Mouse (Mus musculus) layer of hippocampus, adult 18-20 months (tissue): ENCODE measurements around the gene Acad12. TPM values are rescaled to one million over a fixed set of nuclear protein-coding genes. Genes with fewer than 3 reads are reported as not detected.

Experiments used
- DNase-seq, 2 experiments: peaks; one replicate each; pipeline ENCODE4 v3.0.0; 2022; ENCODE audit warnings: low spot score in 2 of 2
- total RNA-seq, 2 experiments: library from RNA; stranded (reverse); gene quantifications; 2 replicates each; pipeline ENCODE4 v1.2.3; 2021

The Acad12 gene
- total RNA-seq, 2 experiments from 2014 or later: 6.1 to 6.8 TPM

DNA sequence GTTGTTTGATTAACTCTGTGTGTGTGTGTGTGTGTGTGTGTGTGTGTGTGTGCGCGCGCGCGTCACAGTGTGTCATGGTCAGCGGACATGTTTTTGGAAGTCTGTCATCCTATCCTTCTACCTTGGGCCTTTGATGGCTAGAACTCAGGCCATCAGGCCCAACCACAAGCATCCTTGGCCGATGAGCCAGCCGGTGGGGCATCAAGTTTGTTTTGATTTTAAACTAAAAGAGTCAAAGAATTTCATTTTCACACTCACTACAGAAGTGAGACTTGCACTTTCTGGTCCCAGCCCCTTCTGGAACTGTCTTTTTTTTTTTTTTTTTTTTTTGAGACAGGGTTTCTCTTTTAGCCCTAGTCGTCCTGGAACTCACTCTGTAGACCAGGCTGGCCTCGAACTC is 33.7 kb downstream of the Acad12 start:
- DNase-seq: no peak

DNA sequence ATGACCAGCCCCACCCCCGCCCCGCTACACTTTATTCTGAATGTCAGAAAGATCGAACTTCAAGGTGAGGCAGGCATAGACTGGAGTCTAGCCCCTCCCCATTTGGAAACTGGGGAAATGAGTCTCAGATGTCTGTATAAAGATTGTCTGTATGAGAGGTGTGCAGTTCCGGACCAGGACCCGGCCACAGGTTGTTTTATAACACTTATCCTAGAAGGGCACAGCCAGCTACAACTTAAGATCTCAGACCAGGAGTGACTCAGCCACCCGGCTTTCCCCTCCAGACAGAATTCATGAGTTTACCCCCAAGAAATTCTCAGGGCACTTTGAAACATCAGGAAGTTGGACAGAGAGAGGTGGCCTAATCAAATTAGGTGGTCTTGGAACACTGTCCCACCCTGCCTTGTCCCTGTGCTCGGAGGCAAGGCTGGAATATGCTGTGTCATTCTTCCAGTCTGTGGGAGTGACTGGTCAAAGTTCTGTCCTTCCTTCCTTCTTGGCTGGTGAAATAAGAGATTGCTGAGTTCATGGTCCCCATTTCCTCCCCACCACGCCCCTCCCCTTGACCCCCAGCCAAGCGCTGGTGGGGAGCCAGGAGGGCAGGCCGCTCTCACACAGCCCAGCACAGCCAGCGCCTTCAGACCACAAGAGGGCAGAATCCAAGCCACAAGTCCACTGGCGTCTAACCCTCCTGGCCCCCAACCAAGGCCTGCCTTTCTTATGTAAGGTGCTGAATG is 34.8 kb downstream of the Acad12 start:
- DNase-seq: peak; percentile 31 to 57

- no peak for DNase-seq
These were observed 36.8 kb downstream of the Acad12 start for GRCm38 (mm10) chr5:121581945-121582344.

- no peak for DNase-seq
These were observed 41.7 kb downstream of the Acad12 start for GRCm38 (mm10) chr5:121576927-121577488.

GRCm38 (mm10) chr5:121575867-121576266 is 42.9 kb downstream of the Acad12 start:
- no peak for DNase-seq

GRCm38 (mm10) chr5:121574145-121574544 is 44.6 kb downstream of the Acad12 start:
- DNase-seq: no peak

DNA sequence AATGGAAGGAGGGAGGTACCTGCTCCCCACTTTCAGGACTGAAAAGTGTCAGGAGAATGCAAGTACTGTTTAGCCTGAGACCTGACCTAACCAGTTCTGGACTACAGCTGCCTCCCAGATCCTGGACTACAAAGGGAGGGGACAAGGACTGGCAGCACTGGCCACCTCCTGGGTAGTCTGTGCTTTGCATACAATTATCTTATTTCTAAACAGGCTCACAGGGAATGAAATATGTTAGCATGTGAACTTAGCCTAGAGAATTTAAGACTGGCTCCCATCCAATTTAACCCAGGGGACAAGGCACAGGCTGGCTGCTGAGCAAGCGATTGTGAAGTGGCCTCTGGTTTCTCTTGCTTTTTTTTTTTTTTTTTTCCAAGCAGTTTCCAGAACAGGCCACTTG is 48.0 kb downstream of the Acad12 start:
- DNase-seq: no peak

DNA sequence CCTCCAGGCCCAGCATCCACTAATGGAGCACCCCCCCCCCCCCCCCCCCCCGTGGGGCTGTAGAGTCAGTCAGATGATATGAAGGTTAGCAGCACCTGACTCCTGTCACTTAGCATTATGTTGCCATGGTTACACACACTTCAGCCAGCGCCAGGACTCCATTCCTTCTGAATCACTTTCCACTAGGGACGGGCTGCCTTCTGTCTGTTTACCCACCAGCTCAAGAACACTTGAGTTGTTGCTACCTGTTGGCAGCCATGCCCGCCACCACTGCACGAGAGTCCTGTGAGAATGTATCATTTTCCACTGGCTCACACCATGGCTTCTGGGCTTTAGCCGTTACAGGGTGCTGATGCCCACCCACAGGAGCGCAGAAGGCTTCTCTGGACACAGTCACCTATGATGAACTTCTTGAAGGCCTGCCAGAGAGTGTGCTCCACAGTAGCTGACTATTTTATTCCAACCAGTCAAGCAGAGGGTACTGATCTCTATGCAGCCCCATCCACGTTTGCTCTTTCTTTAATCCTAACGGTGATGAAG is 48.8 kb downstream of the Acad12 start:
- no peak for DNase-seq

- DNase-seq: no peak
These were observed 52.6 kb downstream of the Acad12 start for GRCm38 (mm10) chr5:121566035-121566681.

DNA sequence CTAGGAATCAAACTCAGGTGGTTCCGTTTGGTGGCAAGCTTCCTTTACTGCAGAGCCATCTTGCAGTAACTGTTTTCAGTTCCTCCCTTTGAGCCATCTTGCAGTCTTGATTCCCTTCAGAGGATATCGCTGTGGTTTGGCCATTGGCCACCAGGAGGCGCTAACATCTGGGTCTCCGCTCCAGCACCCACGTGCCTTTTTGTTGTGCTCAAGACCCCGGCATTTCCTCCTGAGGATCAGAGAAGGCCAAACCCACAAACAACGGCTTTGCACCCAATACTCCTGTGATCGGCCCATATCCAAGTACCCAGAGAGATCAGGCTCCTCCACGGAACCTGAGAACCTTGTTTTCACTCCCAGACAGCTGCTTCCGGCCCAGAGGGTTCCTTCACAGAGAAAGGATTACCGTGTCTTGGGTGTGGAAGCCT is 54.3 kb downstream of the Acad12 start:
- DNase-seq: peak; percentile 47 to 87

DNA sequence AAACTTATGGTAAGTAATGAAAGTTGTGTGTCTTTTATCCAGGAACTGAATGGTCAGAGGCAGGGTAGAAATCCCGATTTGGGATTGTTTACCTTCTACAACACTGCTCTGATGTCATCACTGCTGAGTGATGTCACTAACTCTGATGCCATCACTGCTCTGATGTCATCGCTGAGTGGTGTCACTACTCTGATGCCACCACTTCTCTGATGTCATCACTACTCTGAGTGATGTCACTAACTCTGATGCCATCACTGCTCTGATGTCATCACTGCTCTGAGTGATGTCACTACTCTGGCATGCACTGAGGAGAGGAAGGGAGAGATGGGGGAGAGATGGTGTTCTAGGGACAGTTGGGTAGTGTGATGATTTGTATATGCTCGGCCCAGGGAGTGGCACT is 56.3 kb downstream of the Acad12 start:
- DNase-seq: no peak

DNA sequence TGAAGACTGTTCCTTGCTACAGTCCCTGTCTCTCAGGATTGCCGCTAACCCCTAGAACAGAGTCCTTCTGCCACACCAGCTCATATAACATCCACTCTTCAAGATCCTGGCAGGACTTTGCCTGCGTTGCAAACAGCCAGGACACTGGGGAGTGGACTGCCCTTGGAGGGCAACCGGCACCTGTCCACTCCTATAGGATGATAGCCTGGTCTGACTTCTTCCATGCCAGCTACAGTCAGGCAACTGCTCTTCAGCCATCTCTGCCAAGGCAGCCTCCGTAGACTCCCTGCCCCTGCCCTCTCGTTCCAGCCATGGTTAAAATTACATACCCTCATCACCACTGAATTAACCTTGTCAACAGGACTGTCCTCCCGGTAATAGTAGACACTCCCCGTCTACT is 69.5 kb downstream of the Acad12 start:
- DNase-seq: no peak

DNA sequence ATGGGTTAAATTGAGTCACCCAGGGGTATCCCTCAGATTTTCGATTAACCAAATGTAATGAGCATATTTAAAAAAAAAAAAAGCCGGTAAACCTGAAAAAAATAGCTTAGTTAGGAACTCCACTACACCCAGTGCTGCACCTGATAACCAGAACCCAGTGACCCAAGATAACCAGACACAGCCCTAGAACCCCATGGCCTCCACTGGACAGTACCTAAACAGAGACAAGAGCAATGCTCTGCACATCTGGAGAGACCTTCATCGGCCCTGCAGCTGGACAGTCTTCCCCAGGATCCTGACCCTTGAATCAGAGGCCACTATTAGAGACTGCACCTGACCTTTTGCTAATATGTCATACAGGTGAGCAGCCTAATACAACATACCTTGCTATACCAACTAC is 71.7 kb downstream of the Acad12 start:
- DNase-seq: no peak

Other genes with a start within 250 kb of the Acad12 start
- 10 to 100 TPM; 73.2 to 74.7 TPM for gene Trafd1, start 233.3 kb downstream of the Acad12 start, total RNA-seq
- 10 to 100 TPM; 39.4 to 39.8 TPM for gene Naa25, start 221.0 kb downstream of the Acad12 start, total RNA-seq
- 1 to 10 TPM; 8.4 to 8.9 TPM for gene Tmem116, start 167.0 kb downstream of the Acad12 start, total RNA-seq
- 100 to 1,000 TPM; 140 to 150 TPM for gene Erp29, start 166.4 kb downstream of the Acad12 start, total RNA-seq
- under 1 TPM in 1 of 2 experiments, not detected in 1; 0.10 TPM for gene Adam1b, start 115.5 kb downstream of the Acad12 start, total RNA-seq
- gene Adam1a, start 73.5 kb downstream of the Acad12 start, total RNA-seq: 10 to 100 TPM; 17.0 to 19.6 TPM
- not detected for gene Gm42878, start 73.5 kb downstream of the Acad12 start, total RNA-seq
- gene Mapkapk5, start 73.0 kb downstream of the Acad12 start, total RNA-seq: 10 to 100 TPM; 59.6 to 63.1 TPM
- gene Aldh2, start 25.1 kb downstream of the Acad12 start, total RNA-seq: 100 to 1,000 TPM; 136 to 161 TPM
- 1 to 10 TPM; 3.7 to 5.8 TPM for gene Acad10, start 41.6 kb upstream of the Acad12 start, total RNA-seq
- gene Brap, start 41.6 kb upstream of the Acad12 start, total RNA-seq: 10 to 100 TPM; 67.4 to 67.7 TPM
- 100 to 1,000 TPM; 212 to 241 TPM for gene Atxn2, start 92.4 kb upstream of the Acad12 start, total RNA-seq
- gene Sh2b3, start 218.7 kb upstream of the Acad12 start, total RNA-seq: 10 to 100 TPM; 21.3 to 23.4 TPM
- gene Pheta1, start 230.0 kb upstream of the Acad12 start, total RNA-seq: 10 to 100 TPM in 1 of 2 experiments, 1 to 10 TPM in 1; 7.5 to 11.7 TPM